Mouse (Mus musculus): ENCODE results near the gene Hist1h2bf.

The Hist1h2bf gene

DNA sequence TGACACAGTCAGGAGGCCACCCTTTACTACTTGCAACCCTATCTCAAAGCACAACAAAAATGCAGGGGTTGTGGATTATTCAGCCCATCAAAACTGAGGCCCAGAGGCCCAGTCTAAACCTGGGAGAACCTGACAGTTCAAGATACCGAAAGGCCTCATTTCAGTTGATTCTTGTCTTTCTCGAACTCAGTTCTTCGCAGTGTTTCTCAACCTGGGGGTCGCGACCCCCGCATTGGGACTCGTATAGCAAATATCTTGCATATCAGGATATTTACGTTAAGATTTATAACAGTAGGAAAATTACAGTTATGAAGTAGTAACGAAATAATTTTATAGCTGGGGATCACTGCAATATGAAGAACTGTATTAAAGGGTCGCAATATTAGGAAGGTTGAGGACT, 48.1 kb downstream of the Hist1h2bf start:
- DNase-seq (ENCODE audit: low spot score): no peak

DNA sequence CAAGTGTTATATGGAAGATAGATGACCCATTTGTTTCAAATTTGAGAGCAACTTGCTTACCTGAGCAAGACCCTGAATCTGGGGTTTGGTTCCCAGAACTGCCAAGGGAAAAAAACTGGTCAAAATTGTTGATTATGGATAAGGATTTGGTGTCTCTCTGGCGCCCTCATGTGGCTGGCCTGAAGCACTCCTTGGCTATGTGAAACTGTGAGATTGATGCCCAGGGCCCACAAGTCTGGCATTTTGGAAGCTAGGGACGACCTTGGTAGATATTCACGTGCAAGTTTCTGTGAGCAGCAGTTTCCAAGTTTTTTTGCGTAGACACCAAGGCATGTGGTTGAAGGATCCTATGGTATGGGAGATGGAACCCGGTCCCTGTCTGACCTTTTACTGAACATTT, 49.3 kb downstream of the Hist1h2bf start:
- DNase-seq (ENCODE audit: low spot score): peak; percentile 72

DNA sequence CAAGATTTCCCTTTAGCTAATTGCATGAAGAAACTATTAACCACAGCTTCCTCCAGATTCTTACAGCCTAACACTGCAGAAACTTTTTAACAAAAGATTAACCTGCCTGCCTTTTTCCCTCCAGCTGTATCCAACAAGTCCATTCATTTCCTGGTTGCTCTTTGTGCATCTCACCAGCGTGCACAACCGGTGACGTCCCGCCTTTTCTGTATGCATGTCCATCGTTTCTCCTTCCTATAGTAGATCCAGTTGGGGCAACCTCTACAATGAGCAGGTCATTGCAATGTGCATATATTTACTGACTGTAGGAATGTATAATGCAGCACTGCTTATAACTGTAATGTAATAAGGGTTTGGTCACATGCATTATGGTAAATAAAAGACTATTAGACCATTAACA, 50.0 kb downstream of the Hist1h2bf start:
- DNase-seq (ENCODE audit: low spot score): no peak

Data from spleen, adult 12 weeks (tissue).